Mouse (Mus musculus): ENCODE data around the gene Mpzl3. TPM values are rescaled to one million over a fixed set of nuclear protein-coding genes. Genes with fewer than 3 reads are reported as not detected.
A peak's percentile ranks its signal among the peaks of the same experiment; 100 is the strongest.

The Mpzl3 gene
- polyA plus RNA-seq, 1 experiment from 2014 or later, result 6.2 TPM

DNA sequence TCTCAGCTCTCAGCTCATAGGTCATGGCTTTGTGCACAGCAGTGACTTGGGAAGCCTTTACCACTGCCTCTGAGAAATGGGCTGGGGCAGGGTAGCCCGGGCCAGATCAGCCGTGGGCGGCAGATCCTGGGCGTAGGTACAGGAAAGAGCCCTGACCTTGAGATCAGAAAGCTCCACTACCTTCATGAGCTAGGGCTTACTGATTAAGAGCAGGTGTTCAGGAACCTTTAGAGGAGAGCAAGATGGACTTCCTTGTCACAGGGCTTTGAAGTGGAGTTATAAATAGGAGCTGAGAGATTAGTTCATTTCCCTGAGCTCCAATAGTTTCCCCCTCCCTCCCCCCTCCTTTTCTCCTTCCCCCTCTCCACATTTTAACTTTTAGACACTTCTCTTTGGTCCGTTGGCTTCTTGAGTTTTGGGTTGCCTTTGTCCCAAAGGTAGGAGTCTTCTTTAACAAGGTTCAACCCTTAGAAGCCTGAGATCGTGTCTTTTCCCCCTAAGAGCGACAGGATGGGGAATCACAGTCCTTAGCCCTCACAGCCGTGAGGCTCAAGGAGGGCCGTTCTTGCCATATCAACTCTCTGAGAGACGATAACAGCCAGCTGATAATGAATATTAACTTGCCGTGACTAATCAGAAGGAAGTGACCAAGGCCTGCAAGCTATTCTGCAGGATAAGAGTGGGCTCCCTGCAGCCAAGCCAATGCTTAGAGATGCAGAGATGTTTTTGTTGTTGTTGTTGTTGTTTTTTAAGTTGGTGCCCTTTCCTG is 48.4 kb downstream of the Mpzl3 start:
- Histone ChIP-seq H3K27me3 (replicated peaks; ENCODE audit: control insufficient read depth, insufficient read depth, low read length) (no peaks in the 10 kb centered on the region), H3K36me3 (ENCODE audit: control insufficient read depth, insufficient read depth, low read length) (no peaks in the 10 kb centered on the region), H3K27ac (ENCODE audit: low read length) (peak overlapping the region; percentile 85), H3K4me2 (ENCODE audit: low read depth, low read length) (peak overlapping the region; percentile 28; the same call in 1 of the 2 replicates), H3K4me1 (ENCODE audit: control insufficient read depth, insufficient read depth, low read length) (no peaks in the 10 kb centered on the region), H3K9ac (ENCODE audit: low read depth, low read length) (0 out of 2 replicates have a peak overlapping the region, but pooled peaks have one; percentile 14), H3K9me3 (ENCODE audit: control insufficient read depth, low read length) (no peaks in the 10 kb centered on the region), H3K4me3 (ENCODE audit: low read length) (no peak overlapping the region)
- peak; percentile 91 for ATAC-seq
- WGBS, result 51% methylated on average over 11 of the region's 11 CpGs

DNA sequence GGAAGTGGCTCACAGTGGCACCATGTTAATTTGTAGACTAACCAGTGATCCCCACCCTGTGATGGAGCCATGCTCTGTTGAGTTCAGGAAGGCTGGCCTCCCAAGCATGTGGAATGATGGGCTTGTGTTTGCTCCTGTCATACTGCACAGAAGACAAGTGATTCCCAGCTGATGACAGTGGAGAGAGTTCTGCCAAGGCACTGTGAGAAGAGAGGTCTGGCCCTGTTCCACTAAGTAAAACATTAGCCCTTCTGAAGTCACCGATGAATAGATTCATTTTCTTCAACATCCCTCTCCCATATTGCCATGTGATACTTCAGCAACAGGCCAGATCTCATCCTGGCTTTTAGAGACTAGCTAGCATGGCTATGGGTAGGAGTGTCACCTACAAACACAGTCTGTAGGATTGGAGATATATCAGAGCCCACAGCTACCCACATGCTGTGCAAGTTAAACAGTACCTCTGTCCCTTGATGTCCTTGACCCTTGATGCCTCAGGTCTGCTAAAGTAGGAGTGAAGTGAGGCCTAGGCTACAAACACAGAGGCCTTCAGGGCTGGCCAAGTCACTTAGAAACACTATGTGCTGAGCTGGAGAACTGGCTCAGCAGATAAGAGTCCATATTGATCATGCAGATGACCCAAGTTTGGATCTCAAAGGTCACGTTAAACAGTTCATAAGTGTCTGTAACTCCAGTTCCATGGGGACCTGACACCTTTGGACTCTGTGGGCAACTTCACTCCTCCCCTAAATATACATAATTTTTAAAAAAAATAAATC is 50.8 kb downstream of the Mpzl3 start:
- Histone ChIP-seq H3K9me3 (ENCODE audit: control insufficient read depth, low read length) (no peaks in the 10 kb centered on the region), H3K36me3 (ENCODE audit: control insufficient read depth, insufficient read depth, low read length) (no peaks in the 10 kb centered on the region), H3K4me1 (ENCODE audit: control insufficient read depth, insufficient read depth, low read length) (no peaks in the 10 kb centered on the region), H3K4me2 (ENCODE audit: low read depth, low read length) (peak overlapping the region; percentile 28), H3K27ac (ENCODE audit: low read length) (peak overlapping the region; percentile 68), H3K27me3 (replicated peaks; ENCODE audit: control insufficient read depth, insufficient read depth, low read length) (no peaks in the 10 kb centered on the region), H3K9ac (ENCODE audit: low read depth, low read length) (no peak overlapping the region), H3K4me3 (ENCODE audit: low read length) (peak overlapping the region; percentile 10)
- peak; percentile 24 for ATAC-seq
- 74% methylated on average over 2 of the region's 2 CpGs for WGBS

DNA sequence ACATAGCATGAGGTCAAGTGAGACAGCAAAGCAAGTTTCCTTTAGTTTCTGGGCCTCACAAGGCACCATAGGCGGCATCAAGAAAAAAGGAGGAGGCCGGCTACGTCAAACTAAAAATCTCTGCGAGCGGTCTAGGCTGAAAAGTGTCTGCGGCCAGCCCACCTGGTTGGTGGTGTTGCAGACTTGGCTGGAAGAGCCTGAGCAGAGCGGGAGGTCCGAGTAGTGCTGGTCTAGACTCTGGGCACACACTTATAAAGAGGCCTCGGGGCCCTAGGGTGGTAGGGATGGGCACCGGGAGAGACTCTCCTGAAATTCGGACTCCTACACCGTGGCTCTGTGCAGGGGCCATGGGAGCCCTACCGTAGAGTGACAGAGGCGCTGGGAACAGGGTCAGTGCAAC is 60.7 kb downstream of the Mpzl3 start:
- Histone ChIP-seq H3K9ac (ENCODE audit: low read depth, low read length) (peak overlapping the region; percentile 63), H3K4me3 (ENCODE audit: low read length) (peak overlapping the region; percentile 45)
- WGBS, result 8% methylated on average over 14 of the region's 14 CpGs

DNA sequence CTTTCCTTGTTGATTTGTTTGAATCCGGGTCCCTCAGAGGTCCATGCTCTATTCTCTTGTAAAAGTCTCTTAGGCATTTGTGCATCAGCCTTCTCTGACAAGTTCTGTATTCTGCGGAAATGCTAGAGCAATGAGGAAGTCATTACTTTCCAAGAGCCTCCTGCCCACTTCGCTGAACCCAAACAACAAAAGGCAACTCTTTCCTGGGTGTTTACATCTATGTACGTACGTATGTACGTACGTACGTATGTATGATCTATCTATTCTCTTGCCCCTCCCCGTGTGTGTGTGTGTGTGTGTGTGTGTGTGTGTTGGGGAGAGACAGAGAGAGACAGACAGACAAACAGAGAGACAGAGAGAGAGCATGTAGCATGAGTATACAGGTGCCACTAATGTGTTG is 61.8 kb downstream of the Mpzl3 start:
- H3K4me1 ChIP-seq (ENCODE audit: control insufficient read depth, insufficient read depth, low read length), result peaks cover 25% of the 10 kb centered on the region
- H3K4me2 ChIP-seq (ENCODE audit: low read depth, low read length), result 0 out of 2 replicates have a peak overlapping the region, but pooled peaks have one; percentile 7
- no peak overlapping the region for H3K4me3 ChIP-seq (ENCODE audit: low read length)
- H3K27ac ChIP-seq (ENCODE audit: low read length), result 0 out of 2 replicates have a peak overlapping the region, but pooled peaks have one; percentile 11
- no peaks in the 10 kb centered on the region for H3K36me3 ChIP-seq (ENCODE audit: control insufficient read depth, insufficient read depth, low read length)
- H3K9ac ChIP-seq (ENCODE audit: low read depth, low read length), result no peak overlapping the region
- H3K27me3 ChIP-seq (replicated peaks; ENCODE audit: control insufficient read depth, insufficient read depth, low read length), result no peaks in the 10 kb centered on the region
- peak; percentile 8; the same call in 1 of the 2 replicates for ATAC-seq
- WGBS, result 37% methylated on average over 9 of the region's 9 CpGs
- no peaks in the 10 kb centered on the region for H3K9me3 ChIP-seq (ENCODE audit: control insufficient read depth, low read length)

More for the DNA sequence above, 60.7 kb downstream of the Mpzl3 start:
- peak overlapping the region; percentile 45; the same call in 1 of the 2 replicates for H3K27ac ChIP-seq (ENCODE audit: low read length)
- no peaks in the 10 kb centered on the region for H3K27me3 ChIP-seq (replicated peaks; ENCODE audit: control insufficient read depth, insufficient read depth, low read length)
- peaks cover 25% of the 10 kb centered on the region for H3K4me1 ChIP-seq (ENCODE audit: control insufficient read depth, insufficient read depth, low read length)
- peak; percentile 36 for ATAC-seq
- H3K36me3 ChIP-seq (ENCODE audit: control insufficient read depth, insufficient read depth, low read length), result no peaks in the 10 kb centered on the region
- peak overlapping the region; percentile 65 for H3K4me2 ChIP-seq (ENCODE audit: low read depth, low read length)
- no peaks in the 10 kb centered on the region for H3K9me3 ChIP-seq (ENCODE audit: control insufficient read depth, low read length)

DNA sequence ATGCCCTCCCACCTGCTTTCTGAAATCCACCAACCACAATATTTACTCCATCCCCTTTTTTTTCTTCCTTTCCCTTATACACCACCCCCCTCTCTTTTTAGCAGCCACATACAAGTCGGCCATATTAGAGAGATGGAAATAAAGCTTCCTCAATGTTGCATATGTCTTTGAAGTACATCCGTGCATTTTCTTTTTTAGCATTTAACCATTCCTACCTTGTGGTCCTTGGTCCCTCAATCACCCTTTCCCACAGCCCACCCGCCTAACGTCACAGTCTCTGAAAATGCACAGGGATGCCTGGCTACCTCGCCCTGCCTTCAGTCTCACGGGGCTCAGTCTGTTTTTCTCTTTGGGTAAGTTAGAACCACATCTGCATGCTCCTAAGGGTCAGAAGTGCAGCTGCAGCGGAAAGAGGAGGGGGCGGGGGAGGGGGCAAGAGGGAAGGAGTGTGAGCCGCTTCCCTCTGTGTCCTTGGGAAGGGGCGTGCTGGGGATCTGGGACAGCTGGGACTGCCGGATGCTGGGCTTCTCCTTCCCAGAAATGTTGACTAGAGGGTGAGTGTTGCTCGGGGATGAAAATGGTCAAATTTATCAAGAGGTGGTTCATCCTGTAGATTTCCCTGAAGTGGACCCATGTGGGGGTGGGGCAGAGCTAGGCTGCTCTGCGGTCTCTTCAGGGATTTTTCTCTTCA is 62.9 kb downstream of the Mpzl3 start, which contains the start of gene Scn2b:
Gene Scn2b, plus strand, starts transcription at position 42 of the 691 bp plus-strand sequence.
- H3K36me3 ChIP-seq (ENCODE audit: control insufficient read depth, insufficient read depth, low read length), result no peaks in the 10 kb centered on the region
- peak within 1 kb of the TSS; percentile 52 for H3K27ac ChIP-seq (ENCODE audit: low read length)
- no peaks in the 10 kb centered on the region for H3K27me3 ChIP-seq (replicated peaks; ENCODE audit: control insufficient read depth, insufficient read depth, low read length)
- H3K4me1 ChIP-seq (ENCODE audit: control insufficient read depth, insufficient read depth, low read length), result peaks cover 34% of the 10 kb centered on the region
- 5% methylated on average over 13 of the region's 13 CpGs for WGBS
- H3K4me3 ChIP-seq (ENCODE audit: low read length), result peak within 1 kb of the TSS; percentile 55
- peak within 1 kb of the TSS; percentile 58 for H3K4me2 ChIP-seq (ENCODE audit: low read depth, low read length)
- peak within 1 kb of the TSS; percentile 71 for H3K9ac ChIP-seq (ENCODE audit: low read depth, low read length)
- no peaks in the 10 kb centered on the region for H3K9me3 ChIP-seq (ENCODE audit: control insufficient read depth, low read length)
- no peak for ATAC-seq

DNA sequence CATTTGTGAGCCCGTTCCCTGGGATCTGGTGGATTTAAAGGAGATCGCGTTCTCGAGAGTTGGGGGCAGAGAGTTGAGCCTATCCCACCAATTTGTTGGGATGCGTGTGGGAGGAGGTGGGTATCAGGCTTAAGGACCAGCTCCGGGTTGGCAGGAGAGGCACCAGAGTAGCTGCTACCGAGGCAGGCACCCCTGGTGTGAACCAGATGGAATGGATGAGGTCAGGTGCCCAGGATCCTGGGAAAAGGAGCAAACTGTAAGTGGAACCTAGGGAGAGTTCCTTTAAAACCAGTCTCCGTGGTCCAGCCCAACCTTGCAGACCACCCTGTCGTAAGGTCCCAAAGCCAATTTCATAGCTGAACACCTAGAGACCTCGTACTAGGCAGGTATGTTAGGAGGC is 63.6 kb downstream of the Mpzl3 start:
- Histone ChIP-seq H3K36me3 (ENCODE audit: control insufficient read depth, insufficient read depth, low read length) (no peaks in the 10 kb centered on the region), H3K9ac (ENCODE audit: low read depth, low read length) (peak overlapping the region; percentile 71; the same call in 1 of the 2 replicates), H3K4me1 (ENCODE audit: control insufficient read depth, insufficient read depth, low read length) (peaks cover 34% of the 10 kb centered on the region), H3K9me3 (ENCODE audit: control insufficient read depth, low read length) (no peaks in the 10 kb centered on the region), H3K27me3 (replicated peaks; ENCODE audit: control insufficient read depth, insufficient read depth, low read length) (no peaks in the 10 kb centered on the region), H3K27ac (ENCODE audit: low read length) (no peak overlapping the region), H3K4me2 (ENCODE audit: low read depth, low read length) (peak overlapping the region; percentile 58), H3K4me3 (ENCODE audit: low read length) (peak overlapping the region; percentile 55)
- no peak for ATAC-seq
- 37% methylated on average over 10 of the region's 10 CpGs for WGBS

DNA sequence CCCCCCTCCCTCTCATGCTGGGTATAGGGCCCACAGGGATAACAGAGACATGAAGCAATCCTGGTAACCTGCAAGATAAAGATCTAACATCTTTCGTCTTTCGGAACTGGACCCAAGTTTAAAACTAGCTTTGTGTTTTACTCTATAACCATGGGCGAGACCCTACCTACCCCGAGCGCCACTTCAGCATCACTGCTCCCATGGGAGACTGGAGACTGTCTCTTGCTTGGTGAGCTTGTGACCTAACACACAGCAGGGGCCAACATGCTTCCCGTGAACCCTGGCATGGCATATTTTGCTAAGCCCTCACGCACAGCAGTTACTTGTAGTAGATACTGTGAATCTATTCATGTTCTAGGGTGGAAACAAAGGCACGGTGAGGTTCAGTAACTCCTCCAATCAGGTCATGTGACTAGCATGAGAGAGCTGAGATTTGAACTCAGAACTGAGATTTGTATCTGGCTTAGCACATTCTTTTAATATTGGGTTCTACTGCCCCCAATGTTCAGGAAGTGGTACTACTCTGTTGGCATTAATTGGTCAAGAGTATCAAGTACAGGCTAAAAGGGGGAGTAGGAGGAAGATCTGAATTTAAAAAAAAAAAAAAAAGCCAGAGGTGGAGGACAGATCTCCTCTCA is 64.4 kb downstream of the Mpzl3 start:
- Histone ChIP-seq H3K4me2 (ENCODE audit: low read depth, low read length) (no peak overlapping the region), H3K27me3 (replicated peaks; ENCODE audit: control insufficient read depth, insufficient read depth, low read length) (no peaks in the 10 kb centered on the region), H3K9me3 (ENCODE audit: control insufficient read depth, low read length) (no peaks in the 10 kb centered on the region), H3K4me1 (ENCODE audit: control insufficient read depth, insufficient read depth, low read length) (peaks cover 34% of the 10 kb centered on the region), H3K36me3 (ENCODE audit: control insufficient read depth, insufficient read depth, low read length) (no peaks in the 10 kb centered on the region), H3K9ac (ENCODE audit: low read depth, low read length) (no peak overlapping the region), H3K27ac (ENCODE audit: low read length) (no peak overlapping the region), H3K4me3 (ENCODE audit: low read length) (no peak overlapping the region)
- 93% methylated on average over 8 of the region's 8 CpGs for WGBS
- no peak for ATAC-seq

DNA sequence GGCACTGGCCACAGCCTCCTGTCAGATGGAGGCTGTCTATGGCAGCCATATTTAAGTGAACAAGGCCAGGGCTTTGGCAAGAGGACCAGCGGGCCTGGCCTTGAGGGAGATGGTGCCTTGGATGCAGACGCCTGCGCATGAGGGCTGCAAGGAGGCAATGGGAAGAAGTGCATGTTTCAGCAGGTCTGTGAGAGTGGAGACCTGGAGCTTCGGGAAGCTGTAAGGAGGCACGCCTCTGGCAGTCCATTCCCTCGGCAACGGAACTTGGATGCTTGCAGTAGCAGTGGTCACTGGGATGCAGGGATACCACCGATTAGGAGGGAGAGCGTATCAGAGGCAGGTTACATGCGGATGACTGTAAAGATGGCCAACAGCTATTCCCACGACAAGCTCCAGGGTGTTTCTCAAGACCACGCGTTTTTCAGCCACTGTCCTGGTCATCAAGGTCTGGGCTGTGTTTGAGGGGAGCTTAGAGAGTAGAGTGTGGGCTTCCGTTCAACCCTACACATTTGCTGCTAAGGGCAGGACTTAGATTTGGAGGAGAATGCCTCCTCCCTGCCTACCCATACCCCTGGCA is 65.1 kb downstream of the Mpzl3 start:
- Histone ChIP-seq H3K36me3 (ENCODE audit: control insufficient read depth, insufficient read depth, low read length) (no peaks in the 10 kb centered on the region), H3K9ac (ENCODE audit: low read depth, low read length) (no peak overlapping the region), H3K9me3 (ENCODE audit: control insufficient read depth, low read length) (no peaks in the 10 kb centered on the region), H3K27ac (ENCODE audit: low read length) (no peak overlapping the region; the same call in 1 of the 2 replicates), H3K4me2 (ENCODE audit: low read depth, low read length) (no peak overlapping the region), H3K4me3 (ENCODE audit: low read length) (no peak overlapping the region), H3K27me3 (replicated peaks; ENCODE audit: control insufficient read depth, insufficient read depth, low read length) (no peaks in the 10 kb centered on the region), H3K4me1 (ENCODE audit: control insufficient read depth, insufficient read depth, low read length) (peaks cover 34% of the 10 kb centered on the region)
- no peak for ATAC-seq
- WGBS, result 90% methylated on average over 14 of the region's 14 CpGs

Data from intestine, embryonic 16.5 days (tissue).